Mouse (Mus musculus): ENCODE results near the gene Tbx1. TPM values are rescaled to one million over a fixed set of nuclear protein-coding genes. Genes with fewer than 3 reads are reported as not detected.

Gene Tbx1
- polyA plus RNA-seq, 1 experiment from 2014 or later = 5.5 TPM

- H3K4me3 ChIP-seq = peak overlapping the region; percentile 56
- peaks cover 92% of the 10 kb centered on the region for H3K27me3 ChIP-seq
- no peak overlapping the region for H3K27ac ChIP-seq
- H3K9me3 ChIP-seq = no peaks in the 10 kb centered on the region
- WGBS = under 1% methylated on average over 74 of the region's 74 CpGs
- peaks cover 31% of the 10 kb centered on the region for H3K36me3 ChIP-seq
- peaks cover 32% of the 10 kb centered on the region for H3K4me1 ChIP-seq
- ATAC-seq (ENCODE audit: low FRiP score, low read depth) = no peak
- peak overlapping the region; percentile 70 for H3K9ac ChIP-seq
- peak overlapping the region; percentile 96 for H3K4me2 ChIP-seq (replicated peaks)
Measured at GRCm38 (mm10) chr16:18620601-18621361, 30.3 kb upstream of the Tbx1 start.

GRCm38 (mm10) chr16:18620201-18620600 is 29.7 kb upstream of the Tbx1 start:
- H3K9ac ChIP-seq = no peak overlapping the region
- no peaks in the 10 kb centered on the region for H3K9me3 ChIP-seq
- peaks cover 31% of the 10 kb centered on the region for H3K4me1 ChIP-seq
- no peak for ATAC-seq (ENCODE audit: low FRiP score, low read depth)
- peaks cover 29% of the 10 kb centered on the region for H3K36me3 ChIP-seq
- peak overlapping the region; percentile 96 for H3K4me2 ChIP-seq (replicated peaks)
- H3K4me3 ChIP-seq = peak overlapping the region; percentile 56
- H3K27me3 ChIP-seq = peaks cover 88% of the 10 kb centered on the region
- WGBS = 27% methylated on average over 6 of the region's 6 CpGs
- H3K27ac ChIP-seq = no peak overlapping the region

GRCm38 (mm10) chr16:18619110-18619509 is 28.6 kb upstream of the Tbx1 start:
- Histone ChIP-seq H3K9me3 (no peaks in the 10 kb centered on the region), H3K27me3 (peaks cover 83% of the 10 kb centered on the region), H3K9ac (no peak overlapping the region), H3K36me3 (peaks cover 18% of the 10 kb centered on the region), H3K27ac (no peak overlapping the region), H3K4me2 (replicated peaks) (no peak overlapping the region), H3K4me3 (no peak overlapping the region), H3K4me1 (peaks cover 31% of the 10 kb centered on the region)
- 56% methylated on average over 4 of the region's 4 CpGs for WGBS
- no peak for ATAC-seq (ENCODE audit: low FRiP score, low read depth)

- ATAC-seq (ENCODE audit: low FRiP score, low read depth) = no peak
- Histone ChIP-seq H3K27me3 (peaks cover 75% of the 10 kb centered on the region), H3K9ac (no peak overlapping the region), H3K36me3 (peaks cover 10% of the 10 kb centered on the region), H3K27ac (no peak overlapping the region), H3K4me2 (replicated peaks) (no peak overlapping the region), H3K4me3 (no peak overlapping the region), H3K4me1 (peaks cover 31% of the 10 kb centered on the region), H3K9me3 (no peaks in the 10 kb centered on the region)
- 60% methylated on average over 2 of the region's 2 CpGs for WGBS
Measured at GRCm38 (mm10) chr16:18618297-18618696, 27.8 kb upstream of the Tbx1 start.

GRCm38 (mm10) chr16:18617370-18618065 is 27.0 kb upstream of the Tbx1 start:
- peaks cover 2% of the 10 kb centered on the region for H3K36me3 ChIP-seq
- peak; percentile 29; the same call in 1 of the 2 replicates for ATAC-seq (ENCODE audit: low FRiP score, low read depth)
- peak overlapping the region; percentile 32 for H3K4me3 ChIP-seq
- peaks cover 35% of the 10 kb centered on the region for H3K4me1 ChIP-seq
- 2% methylated on average over 27 of the region's 27 CpGs for WGBS
- H3K27me3 ChIP-seq = peaks cover 67% of the 10 kb centered on the region
- no peaks in the 10 kb centered on the region for H3K9me3 ChIP-seq
- H3K4me2 ChIP-seq (replicated peaks) = peak overlapping the region; percentile 69
- H3K9ac ChIP-seq = peak overlapping the region; percentile 39; the same call in 1 of the 2 replicates
- H3K27ac ChIP-seq = no peak overlapping the region

GRCm38 (mm10) chr16:18613301-18613700 is 22.8 kb upstream of the Tbx1 start:
- Histone ChIP-seq H3K36me3 (no peaks in the 10 kb centered on the region), H3K4me1 (peaks cover 25% of the 10 kb centered on the region), H3K9ac (no peak overlapping the region), H3K4me2 (replicated peaks) (no peak overlapping the region), H3K9me3 (no peaks in the 10 kb centered on the region), H3K27me3 (peaks cover 64% of the 10 kb centered on the region), H3K27ac (no peak overlapping the region), H3K4me3 (no peak overlapping the region)
- 43% methylated on average over 3 of the region's 3 CpGs for WGBS
- no peak for ATAC-seq (ENCODE audit: low FRiP score, low read depth)

- Histone ChIP-seq H3K9ac (0 out of 2 replicates have a peak overlapping the region, but pooled peaks have one; percentile 5), H3K27me3 (peaks cover 62% of the 10 kb centered on the region), H3K4me2 (replicated peaks) (no peak overlapping the region), H3K27ac (no peak overlapping the region), H3K9me3 (no peaks in the 10 kb centered on the region), H3K4me3 (no peak overlapping the region), H3K4me1 (peaks cover 23% of the 10 kb centered on the region), H3K36me3 (no peaks in the 10 kb centered on the region)
- WGBS = 29% methylated on average over 13 of the region's 13 CpGs
- no peak for ATAC-seq (ENCODE audit: low FRiP score, low read depth)
Measured at GRCm38 (mm10) chr16:18611752-18612151, 21.3 kb upstream of the Tbx1 start.

- no peak for ATAC-seq (ENCODE audit: low FRiP score, low read depth)
- no peaks in the 10 kb centered on the region for H3K9me3 ChIP-seq
- no peak overlapping the region for H3K9ac ChIP-seq
- H3K36me3 ChIP-seq = no peaks in the 10 kb centered on the region
- no peak overlapping the region for H3K4me3 ChIP-seq
- 55% methylated on average over 2 of the region's 2 CpGs for WGBS
- H3K27ac ChIP-seq = no peak overlapping the region
- peaks cover 47% of the 10 kb centered on the region for H3K27me3 ChIP-seq
- peaks cover 23% of the 10 kb centered on the region for H3K4me1 ChIP-seq
- no peak overlapping the region for H3K4me2 ChIP-seq (replicated peaks)
Measured at GRCm38 (mm10) chr16:18609099-18609498, 18.6 kb upstream of the Tbx1 start.

- Histone ChIP-seq H3K4me1 (peaks cover 29% of the 10 kb centered on the region), H3K36me3 (no peaks in the 10 kb centered on the region), H3K4me2 (replicated peaks) (peak overlapping the region; percentile 47), H3K9me3 (no peaks in the 10 kb centered on the region), H3K27me3 (peaks cover 47% of the 10 kb centered on the region), H3K4me3 (no peak overlapping the region), H3K27ac (no peak overlapping the region), H3K9ac (no peak overlapping the region)
- whole genome bisulfite sequencing = 9% methylated on average over 11 of the region's 11 CpGs
- no peak; the same call in 1 of the 2 replicates for ATAC-seq (ENCODE audit: low FRiP score, low read depth)
Measured at GRCm38 (mm10) chr16:18608226-18608625, 17.8 kb upstream of the Tbx1 start.

- 83% methylated on average over 5 of the region's 5 CpGs for WGBS
- Histone ChIP-seq H3K4me2 (replicated peaks) (no peak overlapping the region), H3K4me3 (no peak overlapping the region), H3K36me3 (no peaks in the 10 kb centered on the region), H3K9me3 (no peaks in the 10 kb centered on the region), H3K4me1 (peaks cover 32% of the 10 kb centered on the region), H3K27ac (no peak overlapping the region), H3K9ac (no peak overlapping the region), H3K27me3 (peaks cover 30% of the 10 kb centered on the region)
- ATAC-seq (ENCODE audit: low FRiP score, low read depth) = no peak
Measured at GRCm38 (mm10) chr16:18605705-18606104, 15.2 kb upstream of the Tbx1 start.

- WGBS = 57% methylated on average over 8 of the region's 8 CpGs
- no peak overlapping the region for H3K4me2 ChIP-seq (replicated peaks)
- peak overlapping the region; percentile 51 for H3K9ac ChIP-seq
- peak overlapping the region; percentile 61; the same call in 1 of the 2 replicates for H3K27ac ChIP-seq
- peaks cover 17% of the 10 kb centered on the region for H3K27me3 ChIP-seq
- peak; percentile 60 for ATAC-seq (ENCODE audit: low FRiP score, low read depth)
- H3K4me1 ChIP-seq = peaks cover 31% of the 10 kb centered on the region
- no peak overlapping the region for H3K4me3 ChIP-seq
- H3K9me3 ChIP-seq = no peaks in the 10 kb centered on the region
- no peaks in the 10 kb centered on the region for H3K36me3 ChIP-seq
Measured at GRCm38 (mm10) chr16:18604267-18604701, 13.8 kb upstream of the Tbx1 start.

GRCm38 (mm10) chr16:18601447-18601846 is 11.0 kb upstream of the Tbx1 start:
- 0 out of 2 replicates have a peak, but pooled peaks cover 5% of the 10 kb centered on the region for H3K27me3 ChIP-seq
- no peaks in the 10 kb centered on the region for H3K9me3 ChIP-seq
- WGBS = 61% methylated on average over 7 of the region's 7 CpGs
- 0 out of 2 replicates have a peak overlapping the region, but pooled peaks have one; percentile 6 for H3K9ac ChIP-seq
- no peak for ATAC-seq (ENCODE audit: low FRiP score, low read depth)
- H3K27ac ChIP-seq = no peak overlapping the region
- no peaks in the 10 kb centered on the region for H3K36me3 ChIP-seq
- peaks cover 23% of the 10 kb centered on the region for H3K4me1 ChIP-seq
- H3K4me3 ChIP-seq = no peak overlapping the region
- no peak overlapping the region for H3K4me2 ChIP-seq (replicated peaks)

Data from limb, embryonic 13.5 days (tissue).